Mouse (Mus musculus): Measurements from ENCODE around the gene Utp14b. TPM values are rescaled to one million over a fixed set of nuclear protein-coding genes. Genes with fewer than 3 reads are reported as not detected.

The Utp14b gene
- total and polyA plus RNA-seq, 3 experiments = 6.5 to 9.6 TPM; not detected in 1

DNA sequence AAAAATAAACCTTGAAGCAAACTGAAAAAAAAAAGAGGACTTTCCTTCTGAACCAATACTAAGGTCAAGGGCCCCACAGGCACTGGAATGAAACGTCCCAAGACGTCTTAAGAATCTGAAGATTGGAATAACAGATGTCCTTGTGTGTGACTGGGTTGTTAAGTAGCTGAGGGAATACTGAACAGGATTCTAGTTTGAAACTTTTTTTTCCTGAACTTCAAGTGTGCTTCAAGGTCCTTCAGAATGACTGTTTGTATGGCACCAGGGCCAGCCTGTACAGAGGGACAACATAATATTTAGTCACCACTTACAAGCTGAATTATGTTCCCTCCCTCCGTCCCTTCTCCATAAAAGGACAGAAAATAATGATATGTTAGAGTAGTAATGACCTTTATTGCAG lies 23.4 kb upstream of the Utp14b start:
- no peaks in the 10 kb centered on the region for H3K79me2 ChIP-seq (ENCODE audit: control insufficient read depth, insufficient read depth, low read length, poor library complexity)
- no peak overlapping the region for H3K27ac ChIP-seq (ENCODE audit: control insufficient read depth, low read depth, low read length)
- no peak overlapping the region for H3K9ac ChIP-seq (ENCODE audit: control insufficient read depth, low read depth, low read length, poor library complexity, severe bottlenecking)
- no peaks in the 10 kb centered on the region for H3K9me3 ChIP-seq (replicated peaks; ENCODE audit: insufficient read depth, low read length)
- H3K36me3 ChIP-seq (ENCODE audit: control insufficient read depth in 1 of 2, insufficient read depth in 2 of 2, low read length in 2 of 2) = no peaks in the 10 kb centered on the region
- TF ChIP-seq GATA1 (IDR thresholded peaks at IDR 0.05; ENCODE audit: low read depth, low read length) (no peak), KAT2A (conservative IDR thresholded peaks at IDR 0.05; ENCODE audit: low read depth, low read length) (no peak), CTCF (IDR thresholded peaks at IDR 0.05 in 2 of 3, conservative IDR thresholded peaks at IDR 0.05 in 1 of 3; ENCODE audit: control insufficient read depth in 1 of 3, insufficient read depth in 1 of 3, low read depth in 2 of 3, low read length in 3 of 3, poor library complexity in 1 of 3, severe bottlenecking in 1 of 3) (no peak), SMC3 (IDR thresholded peaks at IDR 0.05; ENCODE audit: low read depth, low read length) (no peak), SIN3A (IDR thresholded peaks at IDR 0.05; ENCODE audit: low read length) (no peak), ZNF384 (IDR thresholded peaks at IDR 0.05; ENCODE audit: low read depth, low read length) (no peak), MXI1 (IDR thresholded peaks at IDR 0.05; ENCODE audit: low read depth, low read length) (no peak)
- no peak for DNase-seq (ENCODE audit: low read depth, low spot score)
- no peaks in the 10 kb centered on the region for H3K4me1 ChIP-seq (ENCODE audit: control insufficient read depth in 1 of 2, insufficient read depth in 2 of 2, low read length in 2 of 2)
- no peaks in the 10 kb centered on the region for H3K27me3 ChIP-seq (ENCODE audit: control insufficient read depth in 1 of 2, insufficient read depth in 2 of 2, low read length in 2 of 2)
- H3K4me3 ChIP-seq (ENCODE audit: control insufficient read depth in 1 of 2, insufficient read depth in 1 of 2, low read depth in 2 of 2, low read length in 2 of 2) = no peak overlapping the region

- H3K4me3 ChIP-seq (ENCODE audit: control insufficient read depth in 1 of 2, insufficient read depth in 1 of 2, low read depth in 2 of 2, low read length in 2 of 2) = no peak overlapping the region
- H3K36me3 ChIP-seq (ENCODE audit: control insufficient read depth in 1 of 2, insufficient read depth in 2 of 2, low read length in 2 of 2) = no peaks in the 10 kb centered on the region
- no peaks in the 10 kb centered on the region for H3K4me1 ChIP-seq (ENCODE audit: control insufficient read depth in 1 of 2, insufficient read depth in 2 of 2, low read length in 2 of 2)
- DNase-seq (ENCODE audit: low read depth, low spot score) = no peak
- no peaks in the 10 kb centered on the region for H3K79me2 ChIP-seq (ENCODE audit: control insufficient read depth, insufficient read depth, low read length, poor library complexity)
- TF ChIP-seq TAL1 (IDR thresholded peaks at IDR 0.05; ENCODE audit: low read length) (no peak), USF2 (IDR thresholded peaks at IDR 0.05; ENCODE audit: borderline replicate concordance in 1 of 2, insufficient read depth in 1 of 2, low read depth in 1 of 2, low read length in 2 of 2) (no peak), MAFK (IDR thresholded peaks at IDR 0.05; ENCODE audit: borderline replicate concordance, low read depth, low read length) (no peak), TBP (IDR thresholded peaks at IDR 0.05; ENCODE audit: low read depth, low read length) (no peak), ETS1 (IDR thresholded peaks at IDR 0.05; ENCODE audit: low read depth, low read length) (no peak), POLR2AphosphoS5 (IDR thresholded peaks at IDR 0.05; ENCODE audit: borderline replicate concordance, low read depth, low read length) (no peak), HCFC1 (IDR thresholded peaks at IDR 0.05; ENCODE audit: low read depth, low read length) (no peak), MAX (IDR thresholded peaks at IDR 0.05; ENCODE audit: low read length) (no peak), USF1 (IDR thresholded peaks at IDR 0.05; ENCODE audit: low read depth, low read length) (no peak), KAT2A (conservative IDR thresholded peaks at IDR 0.05; ENCODE audit: low read depth, low read length) (no peak), POLR2AphosphoS2 (IDR thresholded peaks at IDR 0.05; ENCODE audit: low read length) (no peak)
- H3K27ac ChIP-seq (ENCODE audit: control insufficient read depth, low read depth, low read length) = no peak overlapping the region
- no peaks in the 10 kb centered on the region; a peak in 1 of 4 replicates for H3K27me3 ChIP-seq (ENCODE audit: control insufficient read depth in 1 of 2, insufficient read depth in 2 of 2, low read length in 2 of 2)
- H3K9ac ChIP-seq (ENCODE audit: control insufficient read depth, low read depth, low read length, poor library complexity, severe bottlenecking) = no peak overlapping the region
- H3K9me3 ChIP-seq (replicated peaks; ENCODE audit: insufficient read depth, low read length) = no peaks in the 10 kb centered on the region
Measured at GRCm38 (mm10) chr1:78640871-78641270, 17.0 kb upstream of the Utp14b start.

All from MEL (cell line).